Mouse (Mus musculus) brain, adult 2 months (tissue): Measurements from ENCODE around the gene Git2.

Experiments used
- DNase-seq: peaks from one replicate; pipeline ENCODE4 v3.0.0; 2011; ENCODE audit warnings: low read depth, low spot score

Git2 gene

GRCm38 (mm10) chr5:114775056-114775979 is at the start of gene Git2:
Gene Git2, minus strand, starts transcription at chr5:114775517.
- DNase-seq = peak; percentile 71

DNA sequence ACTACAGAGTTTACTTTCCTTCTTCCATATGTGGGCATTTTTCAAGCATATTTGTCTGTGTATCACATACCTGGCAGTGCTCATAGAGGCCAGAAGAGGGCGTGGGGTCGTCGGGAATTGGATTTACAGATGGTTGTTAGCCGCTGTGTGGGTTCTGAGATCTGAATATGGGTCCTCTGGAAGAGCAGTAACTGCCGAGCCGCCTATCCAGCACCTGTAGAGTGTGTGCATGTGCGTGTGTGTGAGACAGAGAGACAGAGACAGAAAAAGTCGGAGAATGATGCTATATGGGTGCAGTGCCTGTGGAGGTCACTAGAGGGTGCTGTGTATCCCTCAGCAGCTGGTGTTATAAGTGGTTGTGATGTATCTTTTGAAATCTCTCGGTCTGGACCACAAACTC is 48.9 kb upstream of the Git2 start:
- peak; percentile 79 for DNase-seq

DNA sequence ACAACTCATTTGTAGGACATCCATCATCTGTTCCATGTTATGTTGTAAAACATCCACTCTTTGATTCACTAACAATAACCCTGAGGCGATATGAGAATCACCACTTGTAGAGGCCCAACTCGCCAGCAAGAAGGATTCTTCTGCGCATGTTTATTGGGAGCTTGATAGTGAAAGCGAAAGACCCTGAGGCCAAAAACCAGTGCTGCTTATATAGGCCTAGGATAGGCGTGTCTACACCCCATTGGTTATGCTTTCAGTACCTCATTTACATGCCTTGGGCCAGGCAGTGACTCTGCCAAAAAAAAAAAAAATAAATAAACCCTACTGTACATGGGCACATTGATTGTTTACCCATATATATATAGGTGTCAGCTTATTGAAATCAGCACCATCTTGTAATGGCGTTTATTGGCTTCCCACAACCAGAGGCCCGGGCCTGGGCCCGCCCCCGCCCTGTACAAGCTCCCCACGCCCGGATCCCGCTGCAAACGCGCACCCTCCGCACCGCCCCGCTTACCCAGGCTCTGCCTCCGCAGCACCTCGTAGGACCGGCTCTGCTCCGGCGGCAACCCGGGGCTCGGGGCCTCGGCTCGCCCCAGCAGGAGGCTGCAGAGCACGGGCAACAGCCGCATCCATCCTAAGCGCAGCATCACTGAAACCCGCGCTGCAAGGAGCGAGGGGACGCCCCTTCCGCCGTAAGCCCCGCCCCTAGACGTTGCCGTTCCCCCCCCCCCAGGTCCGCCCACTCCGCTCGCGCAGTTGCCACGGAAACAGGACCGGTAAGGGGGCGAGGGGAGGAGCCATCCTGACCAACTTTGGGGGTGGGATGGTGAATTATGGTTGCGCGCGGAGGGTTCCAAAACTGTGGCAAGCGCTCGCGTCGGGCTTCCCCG is 47.7 kb upstream of the Git2 start, which contains the start of gene 1500011B03Rik:
Gene 1500011B03Rik (minus strand): TSS at position 673 of the 893 bp plus-strand sequence.
- peak; percentile 92 for DNase-seq

DNA sequence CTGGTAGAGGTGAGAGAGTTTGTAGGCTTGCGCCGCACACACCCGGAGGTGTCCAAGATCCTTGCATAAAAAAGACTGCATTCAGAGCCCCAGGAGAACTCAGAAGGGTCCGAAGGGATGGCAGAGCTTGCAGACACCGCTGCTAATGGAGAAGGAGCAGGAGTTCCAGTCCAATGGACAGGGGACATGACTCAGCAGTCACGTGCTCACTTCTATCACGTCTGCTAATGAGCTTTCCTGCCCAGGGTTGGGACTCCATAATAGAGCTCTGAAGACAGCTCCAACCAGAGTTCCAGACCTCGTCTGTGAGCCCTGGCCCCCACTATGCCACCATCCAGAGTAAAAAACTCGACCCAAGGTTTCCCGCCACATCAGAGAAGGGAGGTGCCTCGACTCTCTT is 42.8 kb upstream of the Git2 start:
- DNase-seq = no peak

DNA sequence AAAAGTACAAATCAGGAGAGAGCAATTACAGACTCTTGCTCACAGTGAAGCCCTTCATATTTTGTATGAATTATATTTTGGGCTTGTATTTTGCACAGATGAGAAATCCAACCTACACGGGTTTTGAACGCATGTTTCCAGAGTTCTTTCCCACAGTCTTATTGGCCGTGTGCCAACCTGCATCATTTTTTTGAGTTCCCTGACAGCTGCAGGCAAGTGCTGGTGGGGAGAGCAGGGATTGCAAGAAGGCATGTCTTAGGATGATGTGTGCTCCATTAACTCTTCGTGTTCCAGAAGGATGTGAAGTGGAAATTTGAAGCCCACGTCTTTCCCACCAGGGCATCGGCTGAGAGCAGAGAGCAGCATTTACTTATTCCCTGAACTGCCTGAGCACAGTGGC is 41.3 kb upstream of the Git2 start:
- no peak for DNase-seq

DNA sequence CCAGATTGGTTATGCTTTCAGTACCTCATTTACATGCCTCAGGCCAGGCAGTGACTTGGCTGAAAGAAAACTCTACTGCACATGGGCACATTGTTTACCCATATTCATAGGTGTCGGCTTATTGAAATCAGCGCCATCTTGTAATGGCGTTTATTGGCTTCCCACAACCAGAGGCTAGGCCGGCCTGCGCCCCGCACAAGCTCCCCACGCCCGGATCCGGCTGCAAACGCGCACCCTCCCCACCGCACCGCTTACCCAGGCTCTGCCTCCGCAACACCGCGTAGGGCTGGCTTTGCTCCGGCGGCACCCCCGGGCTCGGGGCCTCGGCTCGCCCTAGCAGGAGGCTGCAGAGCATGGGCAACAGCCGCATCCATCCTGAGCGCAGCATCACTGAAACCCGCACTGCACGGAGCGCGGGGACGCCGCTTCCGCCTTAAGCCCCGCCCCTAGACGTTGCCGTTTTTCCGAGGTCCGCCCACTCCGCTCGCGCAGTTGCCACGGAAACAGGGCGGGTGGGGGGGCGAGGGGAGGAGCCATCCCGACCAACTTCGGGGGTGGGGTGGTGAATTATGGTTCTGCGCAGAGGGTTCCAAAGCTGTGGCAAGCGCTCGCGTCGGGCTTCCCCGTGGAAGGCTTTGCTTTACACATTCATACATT is 38.3 kb upstream of the Git2 start:
- DNase-seq = peak; percentile 97

DNA sequence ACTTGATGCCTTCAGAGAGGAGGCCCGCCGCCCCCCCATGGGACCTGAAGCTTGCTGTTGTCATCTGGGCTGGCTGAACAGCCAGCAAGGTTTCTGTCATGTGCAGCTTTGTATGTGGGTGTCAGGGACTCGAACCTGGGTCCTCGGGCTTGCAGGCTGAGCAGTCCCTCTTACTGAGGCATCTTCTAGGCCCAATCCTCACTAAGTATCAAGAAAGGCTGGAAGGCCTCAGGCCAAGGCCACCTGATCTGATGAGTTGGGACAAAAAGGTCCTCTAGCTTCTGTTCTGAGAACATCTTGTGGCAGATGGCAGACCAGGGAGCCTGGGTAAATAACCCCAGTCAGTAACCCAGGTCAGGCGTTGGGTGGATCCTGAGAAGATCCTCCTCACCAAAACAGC is 34.5 kb upstream of the Git2 start:
- DNase-seq = no peak

DNA sequence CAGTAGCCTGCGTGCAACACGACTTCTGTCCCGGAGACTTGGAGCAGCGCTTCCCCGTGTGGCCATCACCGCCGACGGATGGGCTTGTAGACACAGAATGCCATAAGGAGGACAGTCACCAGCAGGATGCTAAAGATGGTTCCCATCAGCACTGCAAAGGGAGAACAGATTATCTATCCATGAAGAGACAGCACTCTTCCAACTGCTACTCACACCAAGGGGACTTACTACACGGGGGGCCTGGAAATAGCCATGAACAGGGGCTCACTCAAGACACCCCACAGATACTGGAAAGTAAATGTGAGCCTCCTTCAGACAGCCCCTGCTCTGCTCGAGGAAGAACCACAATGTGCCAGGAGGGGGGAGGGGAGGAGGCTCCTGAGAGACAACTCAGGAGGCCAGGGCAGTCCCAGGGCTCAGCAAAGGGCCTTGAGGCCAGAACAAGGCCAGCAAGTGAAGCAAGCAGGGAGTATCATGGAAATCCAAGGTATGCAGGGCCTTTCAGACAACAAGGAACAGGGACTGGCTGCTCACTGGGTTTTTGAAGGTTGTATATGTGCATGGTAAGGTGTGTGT is 34.0 kb upstream of the Git2 start:
- DNase-seq = no peak

- no peak for DNase-seq
These were observed 33.1 kb upstream of the Git2 start for GRCm38 (mm10) chr5:114808385-114808784.

- DNase-seq = no peak
These were observed 32.6 kb upstream of the Git2 start for GRCm38 (mm10) chr5:114807893-114808292.

DNA sequence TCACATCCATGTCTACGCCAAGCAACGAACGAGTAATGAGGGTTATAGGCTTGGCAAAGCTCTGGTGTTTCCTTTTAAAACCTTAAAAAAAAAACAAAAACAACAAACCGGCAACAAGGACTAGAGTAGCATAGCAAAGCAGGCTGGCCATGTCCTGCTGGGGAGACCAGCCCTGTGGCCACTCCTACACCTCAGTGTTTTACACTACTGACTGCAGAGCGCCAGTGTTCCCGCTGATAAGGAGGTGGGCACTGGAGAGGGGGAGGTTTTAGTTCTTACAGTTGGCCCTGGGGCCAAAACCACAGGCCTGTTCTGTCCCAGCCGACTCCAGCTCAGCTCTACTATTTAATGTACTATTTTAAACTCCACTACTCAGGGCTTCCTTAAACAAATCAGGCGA is 32.2 kb upstream of the Git2 start:
- no peak for DNase-seq

- no peak for DNase-seq
These were observed 31.7 kb upstream of the Git2 start for GRCm38 (mm10) chr5:114807063-114807462.

DNA sequence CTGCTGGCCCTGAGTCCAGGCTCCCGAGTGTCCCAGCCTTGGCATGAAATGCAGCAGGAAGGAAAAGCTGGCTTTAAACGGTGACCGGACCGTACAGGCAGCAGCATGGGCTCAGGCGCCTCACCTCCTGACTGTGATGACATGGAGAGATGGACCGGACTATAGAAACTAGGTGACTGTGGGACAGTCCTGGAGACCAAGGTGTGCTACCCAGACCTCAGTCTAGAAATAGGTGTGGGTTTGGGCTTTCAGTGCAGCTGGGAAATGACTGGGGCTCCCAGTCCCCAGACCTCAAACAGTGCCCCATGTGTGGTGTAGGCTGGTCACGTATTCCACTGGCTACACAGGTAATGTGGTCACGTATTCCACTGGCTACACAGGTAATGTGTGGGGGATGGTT is 31.3 kb upstream of the Git2 start:
- DNase-seq = no peak

- no peak for DNase-seq
These were observed 30.4 kb upstream of the Git2 start for GRCm38 (mm10) chr5:114805436-114806350.

DNA sequence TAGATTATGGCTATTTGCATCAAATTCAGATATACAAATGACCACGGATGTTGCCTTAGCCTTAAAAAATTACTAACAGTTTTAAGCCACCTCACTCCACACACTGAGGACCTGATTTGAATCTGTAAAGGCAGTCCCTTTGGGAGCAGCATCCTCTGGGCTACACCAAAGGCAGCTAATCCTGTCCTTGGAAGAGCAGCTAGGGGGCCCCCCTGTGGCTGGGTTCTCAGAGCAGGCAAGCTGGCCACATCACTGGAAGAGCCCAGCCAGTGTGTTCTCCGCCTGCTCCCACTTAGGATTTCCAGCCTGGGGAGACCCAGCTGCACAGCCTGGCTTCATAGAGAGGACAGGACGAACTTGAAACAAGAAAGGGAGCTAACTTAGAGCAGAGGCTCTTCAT is 29.6 kb upstream of the Git2 start:
- DNase-seq = peak; percentile 90

- no peak for DNase-seq
These were observed 29.0 kb upstream of the Git2 start for GRCm38 (mm10) chr5:114804335-114804734.

- DNase-seq = no peak
These were observed 27.9 kb upstream of the Git2 start for GRCm38 (mm10) chr5:114803231-114803630.

DNA sequence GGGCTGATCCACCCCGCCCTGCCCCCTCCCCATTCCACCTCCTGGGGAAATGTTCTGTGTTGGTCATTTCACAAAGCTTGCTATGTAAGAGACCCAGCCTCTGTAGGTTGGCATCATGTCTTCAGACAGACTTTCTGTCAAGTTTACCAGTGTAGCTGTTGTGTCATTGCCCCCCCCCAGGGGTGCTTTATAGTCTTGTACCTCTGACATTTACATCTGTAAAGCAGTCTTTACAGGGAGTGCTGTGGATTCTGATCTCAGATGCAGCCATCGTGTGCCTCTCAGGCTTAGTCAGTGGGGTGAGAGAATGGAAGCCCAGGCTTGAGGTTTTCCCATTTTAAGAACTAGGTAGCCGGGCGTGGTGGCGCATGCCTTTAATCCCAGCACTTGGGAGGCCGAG is 26.5 kb upstream of the Git2 start:
- no peak for DNase-seq

- no peak for DNase-seq
These were observed 25.7 kb upstream of the Git2 start for GRCm38 (mm10) chr5:114801049-114801448.

GRCm38 (mm10) chr5:114799848-114800247 is 24.5 kb upstream of the Git2 start:
- no peak for DNase-seq
